Mouse (Mus musculus) embryonic fibroblast, embryonic 13.5 days (primary cell): ENCODE data around the gene Eid3.

Experiments
- CTCF ChIP-seq: IDR thresholded peaks from 2 replicates; pipeline ENCODE4 v1.5.1; 2011; ENCODE audit warnings: mild to moderate bottlenecking, control low read depth, low read length, moderate library complexity, borderline replicate concordance; ENCODE audit not compliant: insufficient read depth
- POLR2A ChIP-seq: IDR thresholded peaks from 2 replicates; pipeline ENCODE4 v1.6.1; 2011; ENCODE audit warnings: low read depth, mild to moderate bottlenecking, control low read depth, low read length, moderate library complexity

GRCm38 (mm10) chr10:82863827-82864226, 2.6 kb upstream of the Eid3 start:
- no peak for TF ChIP-seq CTCF
- no peak for TF ChIP-seq POLR2A
